ENCODE assay signal across 13 mouse cellular contexts in the genomic region with DNA sequence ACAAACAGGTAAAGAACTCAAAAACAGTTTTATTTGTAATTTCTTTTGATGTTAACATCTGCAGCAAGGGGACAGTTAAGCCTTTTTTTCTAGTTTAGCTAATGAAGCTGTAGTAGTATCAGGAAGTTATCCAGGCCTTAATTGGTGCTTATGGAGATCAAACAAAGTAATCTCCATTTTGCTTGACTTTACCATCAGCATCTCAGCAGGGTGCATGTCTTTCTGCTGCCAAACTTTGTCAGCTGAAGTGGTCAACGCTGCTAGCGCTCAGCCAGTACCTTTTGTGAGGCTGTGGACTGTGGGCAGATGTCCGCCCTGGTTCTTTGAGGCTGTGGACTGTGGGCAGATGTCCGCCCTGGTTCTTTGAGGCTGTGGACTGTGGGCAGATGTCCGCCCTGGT. TPM values are rescaled to one million over a fixed set of nuclear protein-coding genes. Genes with fewer than 3 reads are reported as not detected.
DNase-seq lines count a peak whose midpoint lies in the region.
"Had no signal": no experiment of that assay in that cellular context is flagged by ENCODE, and none has a peak within 500 bp of the region (broad histone marks: within the 10 kb centered on the region; RNA-seq: fewer than 3 reads in every experiment).

No protein-coding gene starts in this region.

- DNase-seq in R1 (ENCODE audit: low read depth, low spot score) (peak; percentile 54), ZHBTc4 (ENCODE audit: low read depth, low spot score) (peak; percentile 61)
- peak; percentile 50 for DNase-seq in retina, postnatal 1 day
- no peak for DNase-seq in layer of hippocampus, postnatal 14 days (ENCODE audit: low spot score in 2 of 2)
- DNase-seq in adrenal gland, adult 18-20 months (ENCODE audit: low spot score in 2 of 2) = no peak
- DNase-seq: adrenal gland, adult 8-10 months; adrenal gland, postnatal 14 days; cerebellum, adult 11 months; cerebellum, adult 18-20 months; cerebellum, adult 8-10 months; cerebellum, adult 9-11 months; cerebellum, postnatal 36 days; embryo, embryonic 11 days had no signal

RNA-seq across cellular contexts. Expression of a gene that starts 24.0 kb away (rescaled TPM):
- total RNA-seq in layer of hippocampus, postnatal 14 days (2021) = 100 to 1,000 TPM; 127 to 132 TPM
- total RNA-seq in adrenal gland, adult 18-20 months (2021) = 100 to 1,000 TPM; 105 to 114 TPM

RNA-seq across cellular contexts. Expression of a gene that starts 50.8 kb away (rescaled TPM):
- total RNA-seq in layer of hippocampus, postnatal 14 days (2021) = 1 to 10 TPM; 4.8 to 5.3 TPM
- 1 to 10 TPM; 6.2 to 9.1 TPM for total RNA-seq in adrenal gland, adult 18-20 months (2021)

Comparison
In these comparisons a context has a peak if more than half of its experiments do, and no peak if none do; other contexts are left out.
1. DNase-seq: peak in R1 (single experiment), ZHBTc4 (single experiment) and retina, postnatal 1 day (single experiment); none in layer of hippocampus, postnatal 14 days (0 of 2) and adrenal gland, adult 18-20 months (0 of 2).